Mouse (Mus musculus): ENCODE measurements around the gene Amotl2. TPM values are rescaled to one million over a fixed set of nuclear protein-coding genes. Genes with fewer than 3 reads are reported as not detected.

Amotl2 gene
- polyA plus RNA-seq (2014; fragmentation: Nextera tagmentation; extraction: Ambion mirVana), result 22.1 and 28.9 TPM in 2 replicates

GRCm38 (mm10) chr9:102716481-102717163 lies at the start of gene Amotl2:
Amotl2 (plus strand) TSS chr9:102716672.
- peaks cover 11% of the 10 kb centered on the region for H3K36me3 ChIP-seq (ENCODE audit: control insufficient read depth, insufficient read depth, low read length)
- H3K4me3 ChIP-seq (ENCODE audit: low read depth, low read length), result peak within 1 kb of the TSS; percentile 85
- no peaks in the 10 kb centered on the region for H3K9me3 ChIP-seq (ENCODE audit: control insufficient read depth, low read depth, low read length)
- H3K27me3 ChIP-seq (ENCODE audit: control insufficient read depth, insufficient read depth, low read length), result no peaks in the 10 kb centered on the region
- peak within 1 kb of the TSS; percentile 91 for H3K9ac ChIP-seq (replicated peaks; ENCODE audit: low read depth, low read length)
- no peak for ATAC-seq (ENCODE audit: insufficient number of reproducible peaks, insufficient read depth, low FRiP score, low read depth)
- H3K4me1 ChIP-seq (ENCODE audit: control insufficient read depth, insufficient read depth, low read length), result peaks cover 43% of the 10 kb centered on the region
- H3K4me2 ChIP-seq (replicated peaks; ENCODE audit: low read depth, low read length), result peak within 1 kb of the TSS; percentile 80
- peak within 1 kb of the TSS; percentile 98 for H3K27ac ChIP-seq (ENCODE audit: low read length)
- 11% methylated on average over 22 of the region's 22 CpGs for WGBS

- H3K36me3 ChIP-seq (ENCODE audit: control insufficient read depth, insufficient read depth, low read length), result no peaks in the 10 kb centered on the region
- no peak overlapping the region for H3K4me2 ChIP-seq (replicated peaks; ENCODE audit: low read depth, low read length)
- no peaks in the 10 kb centered on the region for H3K27me3 ChIP-seq (ENCODE audit: control insufficient read depth, insufficient read depth, low read length)
- no peak overlapping the region for H3K9ac ChIP-seq (replicated peaks; ENCODE audit: low read depth, low read length)
- whole genome bisulfite sequencing, result 22% methylated on average over 6 of the region's 6 CpGs
- ATAC-seq (ENCODE audit: insufficient number of reproducible peaks, insufficient read depth, low FRiP score, low read depth), result no peak
- H3K9me3 ChIP-seq (ENCODE audit: control insufficient read depth, low read depth, low read length), result no peaks in the 10 kb centered on the region
- no peak overlapping the region for H3K27ac ChIP-seq (ENCODE audit: low read length)
- no peak overlapping the region for H3K4me3 ChIP-seq (ENCODE audit: low read depth, low read length)
- H3K4me1 ChIP-seq (ENCODE audit: control insufficient read depth, insufficient read depth, low read length), result peaks cover 9% of the 10 kb centered on the region; the same call in 1 of the 2 replicates
These were observed 48.4 kb upstream of the Amotl2 start for GRCm38 (mm10) chr9:102668115-102668514.

GRCm38 (mm10) chr9:102668906-102669305 lies 47.6 kb upstream of the Amotl2 start:
- 84% methylated on average over 12 of the region's 12 CpGs for WGBS
- no peaks in the 10 kb centered on the region for H3K9me3 ChIP-seq (ENCODE audit: control insufficient read depth, low read depth, low read length)
- no peak for ATAC-seq (ENCODE audit: insufficient number of reproducible peaks, insufficient read depth, low FRiP score, low read depth)
- no peak overlapping the region for H3K4me3 ChIP-seq (ENCODE audit: low read depth, low read length)
- no peak overlapping the region for H3K9ac ChIP-seq (replicated peaks; ENCODE audit: low read depth, low read length)
- peaks cover 12% of the 10 kb centered on the region; the same call in 1 of the 2 replicates for H3K4me1 ChIP-seq (ENCODE audit: control insufficient read depth, insufficient read depth, low read length)
- H3K27ac ChIP-seq (ENCODE audit: low read length), result no peak overlapping the region
- no peak overlapping the region for H3K4me2 ChIP-seq (replicated peaks; ENCODE audit: low read depth, low read length)
- no peaks in the 10 kb centered on the region for H3K27me3 ChIP-seq (ENCODE audit: control insufficient read depth, insufficient read depth, low read length)
- no peaks in the 10 kb centered on the region for H3K36me3 ChIP-seq (ENCODE audit: control insufficient read depth, insufficient read depth, low read length)

- Histone ChIP-seq H3K27me3 (ENCODE audit: control insufficient read depth, insufficient read depth, low read length) (no peaks in the 10 kb centered on the region), H3K9ac (replicated peaks; ENCODE audit: low read depth, low read length) (no peak overlapping the region), H3K27ac (ENCODE audit: low read length) (no peak overlapping the region), H3K36me3 (ENCODE audit: control insufficient read depth, insufficient read depth, low read length) (no peaks in the 10 kb centered on the region), H3K4me3 (ENCODE audit: low read depth, low read length) (no peak overlapping the region), H3K9me3 (ENCODE audit: control insufficient read depth, low read depth, low read length) (no peaks in the 10 kb centered on the region), H3K4me1 (ENCODE audit: control insufficient read depth, insufficient read depth, low read length) (peaks cover 12% of the 10 kb centered on the region; the same call in 1 of the 2 replicates), H3K4me2 (replicated peaks; ENCODE audit: low read depth, low read length) (no peak overlapping the region)
- 69% methylated on average over 7 of the region's 7 CpGs for WGBS
- no peak for ATAC-seq (ENCODE audit: insufficient number of reproducible peaks, insufficient read depth, low FRiP score, low read depth)
These were observed 43.1 kb upstream of the Amotl2 start for GRCm38 (mm10) chr9:102673381-102673780.

GRCm38 (mm10) chr9:102675922-102676321 lies 40.5 kb upstream of the Amotl2 start:
- ATAC-seq (ENCODE audit: insufficient number of reproducible peaks, insufficient read depth, low FRiP score, low read depth), result no peak
- 76% methylated on average over 5 of the region's 5 CpGs for WGBS

GRCm38 (mm10) chr9:102681470-102681869 lies 35.0 kb upstream of the Amotl2 start:
- 20% methylated on average over 7 of the region's 7 CpGs for WGBS
- H3K27ac ChIP-seq (ENCODE audit: low read length), result no peak overlapping the region

More at GRCm38 (mm10) chr9:102675922-102676321, 40.5 kb upstream of the Amotl2 start:
- no peak overlapping the region for H3K9ac ChIP-seq (replicated peaks; ENCODE audit: low read depth, low read length)
- no peaks in the 10 kb centered on the region for H3K9me3 ChIP-seq (ENCODE audit: control insufficient read depth, low read depth, low read length)
- no peaks in the 10 kb centered on the region for H3K36me3 ChIP-seq (ENCODE audit: control insufficient read depth, insufficient read depth, low read length)
- no peak overlapping the region for H3K4me2 ChIP-seq (replicated peaks; ENCODE audit: low read depth, low read length)
- no peaks in the 10 kb centered on the region for H3K27me3 ChIP-seq (ENCODE audit: control insufficient read depth, insufficient read depth, low read length)
- no peak overlapping the region for H3K4me3 ChIP-seq (ENCODE audit: low read depth, low read length)
- no peak overlapping the region for H3K27ac ChIP-seq (ENCODE audit: low read length)
- peaks cover 12% of the 10 kb centered on the region; the same call in 1 of the 2 replicates for H3K4me1 ChIP-seq (ENCODE audit: control insufficient read depth, insufficient read depth, low read length)

GRCm38 (mm10) chr9:102687943-102688342 lies 28.5 kb upstream of the Amotl2 start:
- no peak for ATAC-seq (ENCODE audit: insufficient number of reproducible peaks, insufficient read depth, low FRiP score, low read depth)
- peaks cover 17% of the 10 kb centered on the region; the same call in 1 of the 2 replicates for H3K4me1 ChIP-seq (ENCODE audit: control insufficient read depth, insufficient read depth, low read length)
- H3K36me3 ChIP-seq (ENCODE audit: control insufficient read depth, insufficient read depth, low read length), result no peaks in the 10 kb centered on the region
- no peak overlapping the region for H3K27ac ChIP-seq (ENCODE audit: low read length)
- WGBS, result 25% methylated on average over 4 of the region's 4 CpGs
- no peak overlapping the region for H3K4me2 ChIP-seq (replicated peaks; ENCODE audit: low read depth, low read length)
- no peak overlapping the region for H3K4me3 ChIP-seq (ENCODE audit: low read depth, low read length)
- H3K9me3 ChIP-seq (ENCODE audit: control insufficient read depth, low read depth, low read length), result no peaks in the 10 kb centered on the region
- H3K9ac ChIP-seq (replicated peaks; ENCODE audit: low read depth, low read length), result no peak overlapping the region
- no peaks in the 10 kb centered on the region for H3K27me3 ChIP-seq (ENCODE audit: control insufficient read depth, insufficient read depth, low read length)

More at GRCm38 (mm10) chr9:102681470-102681869, 35.0 kb upstream of the Amotl2 start:
- Histone ChIP-seq H3K4me1 (ENCODE audit: control insufficient read depth, insufficient read depth, low read length) (0 out of 2 replicates have a peak, but pooled peaks cover 3% of the 10 kb centered on the region), H3K9me3 (ENCODE audit: control insufficient read depth, low read depth, low read length) (no peaks in the 10 kb centered on the region), H3K36me3 (ENCODE audit: control insufficient read depth, insufficient read depth, low read length) (no peaks in the 10 kb centered on the region), H3K9ac (replicated peaks; ENCODE audit: low read depth, low read length) (no peak overlapping the region), H3K4me3 (ENCODE audit: low read depth, low read length) (no peak overlapping the region), H3K27me3 (ENCODE audit: control insufficient read depth, insufficient read depth, low read length) (no peaks in the 10 kb centered on the region), H3K4me2 (replicated peaks; ENCODE audit: low read depth, low read length) (no peak overlapping the region)
- ATAC-seq (ENCODE audit: insufficient number of reproducible peaks, insufficient read depth, low FRiP score, low read depth), result peak; percentile 69

- Histone ChIP-seq H3K27ac (ENCODE audit: low read length) (no peak overlapping the region; the same call in 1 of the 2 replicates), H3K9me3 (ENCODE audit: control insufficient read depth, low read depth, low read length) (no peaks in the 10 kb centered on the region), H3K36me3 (ENCODE audit: control insufficient read depth, insufficient read depth, low read length) (no peaks in the 10 kb centered on the region), H3K4me1 (ENCODE audit: control insufficient read depth, insufficient read depth, low read length) (peaks cover 17% of the 10 kb centered on the region; the same call in 1 of the 2 replicates), H3K9ac (replicated peaks; ENCODE audit: low read depth, low read length) (peak overlapping the region; percentile 18; the same call in 1 of the 2 replicates), H3K27me3 (ENCODE audit: control insufficient read depth, insufficient read depth, low read length) (no peaks in the 10 kb centered on the region), H3K4me3 (ENCODE audit: low read depth, low read length) (peak overlapping the region; percentile 40), H3K4me2 (replicated peaks; ENCODE audit: low read depth, low read length) (peak overlapping the region; percentile 95)
- 5% methylated on average over 13 of the region's 13 CpGs for WGBS
- ATAC-seq (ENCODE audit: insufficient number of reproducible peaks, insufficient read depth, low FRiP score, low read depth), result peak; percentile 34; the same call in 1 of the 2 replicates
These were observed 27.0 kb upstream of the Amotl2 start for GRCm38 (mm10) chr9:102689406-102689939.

Data from stomach, embryonic 14.5 days (tissue).